Mouse (Mus musculus): ENCODE measurements around the gene Svs6. TPM values are rescaled to one million over a fixed set of nuclear protein-coding genes. Genes with fewer than 3 reads are reported as not detected.

The Svs6 gene
- polyA plus RNA-seq, 1 experiment from 2014 or later = not detected

DNA sequence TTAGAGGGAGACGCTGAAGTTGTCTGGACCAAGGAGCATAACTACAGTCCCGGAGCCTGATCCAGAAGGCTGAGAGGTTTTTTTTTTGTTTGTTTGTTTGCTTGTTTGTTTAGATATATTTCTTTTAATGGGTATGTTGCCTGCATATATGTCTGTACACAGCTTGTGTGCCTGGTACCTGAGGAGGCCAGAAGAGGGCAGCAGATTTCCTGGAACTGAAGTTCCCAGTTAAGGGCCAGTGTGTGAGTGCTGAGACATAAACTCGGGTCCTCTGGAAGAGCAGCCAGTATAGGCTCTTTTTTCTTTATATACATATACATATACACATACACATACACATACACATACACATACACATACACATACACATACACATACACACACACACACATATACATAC is 41.8 kb downstream of the Svs6 start:
- DNase-seq (ENCODE audit: low spot score) = no peak
- Histone ChIP-seq H3K27ac (replicated peaks) (no peak overlapping the region), H3K9me3 (no peaks in the 10 kb centered on the region), H3K4me3 (no peak overlapping the region), H3K36me3 (replicated peaks) (no peaks in the 10 kb centered on the region), H3K4me1 (0 out of 2 replicates have a peak, but pooled peaks cover 7% of the 10 kb centered on the region), H3K27me3 (replicated peaks; ENCODE audit: low read depth, poor library complexity, severe bottlenecking) (peaks cover 15% of the 10 kb centered on the region)
- 81% methylated on average over 3 of the region's 3 CpGs for WGBS

DNA sequence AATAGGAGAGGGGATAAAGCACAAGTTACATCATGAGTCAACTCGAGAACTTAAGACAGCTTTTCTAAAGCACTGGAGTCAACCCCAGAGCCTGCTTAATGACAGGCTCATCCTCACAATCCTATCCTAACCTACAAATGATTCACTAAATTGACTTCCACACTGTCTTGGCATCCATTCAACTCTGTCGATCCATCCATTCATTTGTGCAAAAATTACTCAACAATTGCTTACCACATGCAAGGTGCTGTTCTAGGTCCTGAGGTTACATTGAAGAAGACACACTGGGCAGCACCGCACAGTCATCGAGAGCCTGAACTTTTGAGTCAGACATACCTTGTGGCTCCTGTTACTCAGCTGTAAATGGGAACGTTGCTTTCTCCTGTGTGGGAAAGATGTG is 42.5 kb downstream of the Svs6 start:
- Histone ChIP-seq H3K27me3 (replicated peaks; ENCODE audit: low read depth, poor library complexity, severe bottlenecking) (peaks cover 16% of the 10 kb centered on the region), H3K9me3 (no peaks in the 10 kb centered on the region), H3K4me3 (no peak overlapping the region), H3K36me3 (replicated peaks) (no peaks in the 10 kb centered on the region), H3K4me1 (0 out of 2 replicates have a peak, but pooled peaks cover 7% of the 10 kb centered on the region), H3K27ac (replicated peaks) (no peak overlapping the region)
- WGBS = 90% methylated on average over 5 of the region's 5 CpGs
- no peak for DNase-seq (ENCODE audit: low spot score)

DNA sequence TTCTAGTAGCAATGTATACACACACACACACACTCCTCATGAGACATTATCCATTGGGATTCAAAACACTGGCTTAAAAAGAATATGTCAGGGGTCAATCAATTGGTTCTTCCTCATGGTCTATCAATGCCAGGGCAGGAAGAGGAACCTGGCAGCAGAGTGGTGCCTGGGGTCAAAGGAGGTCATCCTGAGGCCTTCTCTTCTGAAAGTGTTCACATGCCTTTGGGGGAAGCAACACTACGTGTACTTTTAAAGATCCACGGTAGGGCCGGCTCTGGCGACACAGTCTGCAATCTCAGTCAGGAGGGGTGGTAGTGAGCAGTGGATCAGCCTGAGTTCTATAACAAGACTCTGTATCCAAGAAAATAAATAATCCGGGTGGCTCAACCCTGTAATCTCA is 43.1 kb downstream of the Svs6 start:
- Histone ChIP-seq H3K4me1 (0 out of 2 replicates have a peak, but pooled peaks cover 7% of the 10 kb centered on the region), H3K27ac (replicated peaks) (no peak overlapping the region), H3K27me3 (replicated peaks; ENCODE audit: low read depth, poor library complexity, severe bottlenecking) (peaks cover 16% of the 10 kb centered on the region), H3K36me3 (replicated peaks) (no peaks in the 10 kb centered on the region), H3K4me3 (no peak overlapping the region), H3K9me3 (no peaks in the 10 kb centered on the region)
- DNase-seq (ENCODE audit: low spot score) = no peak
- 70% methylated on average over 5 of the region's 5 CpGs for WGBS

DNA sequence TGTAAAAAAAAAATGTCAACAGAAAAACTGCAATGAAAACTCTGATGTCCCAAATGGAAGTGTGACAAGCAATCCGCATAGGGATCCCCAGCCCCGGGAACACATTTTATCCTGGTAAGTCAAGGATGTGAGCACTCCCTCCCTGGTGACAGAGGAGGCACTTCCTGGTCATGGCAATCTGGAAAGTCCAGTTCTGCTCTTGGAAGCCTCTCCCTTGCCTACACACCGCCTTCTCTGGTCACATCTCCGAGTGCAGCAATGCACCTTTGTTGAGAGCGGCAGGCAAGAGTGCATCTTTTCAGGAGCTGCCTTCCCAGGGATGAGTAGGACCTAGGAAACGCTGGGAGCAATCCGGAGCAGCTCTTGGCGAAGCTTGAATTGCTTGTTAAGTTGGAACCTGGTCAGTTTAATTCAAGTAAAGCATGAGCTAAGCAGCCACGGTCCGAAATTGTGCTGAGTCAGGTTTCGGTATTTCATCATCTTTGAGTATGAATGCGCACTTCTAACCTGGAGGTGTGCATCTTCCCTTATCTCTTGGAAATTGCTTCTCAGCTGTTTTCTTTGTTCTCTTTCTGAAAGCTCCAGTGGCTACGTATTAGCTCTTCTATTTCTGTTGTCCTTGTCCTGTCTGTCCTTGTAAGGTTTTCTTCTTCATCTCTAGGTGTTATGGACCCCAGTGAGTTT is 44.6 kb downstream of the Svs6 start:
- Histone ChIP-seq H3K4me3 (no peak overlapping the region), H3K36me3 (replicated peaks) (no peaks in the 10 kb centered on the region), H3K27me3 (replicated peaks; ENCODE audit: low read depth, poor library complexity, severe bottlenecking) (peaks cover 16% of the 10 kb centered on the region), H3K4me1 (0 out of 2 replicates have a peak, but pooled peaks cover 7% of the 10 kb centered on the region), H3K9me3 (no peaks in the 10 kb centered on the region), H3K27ac (replicated peaks) (no peak overlapping the region)
- 39% methylated on average over 13 of the region's 13 CpGs for WGBS
- no peak for DNase-seq (ENCODE audit: low spot score)

DNA sequence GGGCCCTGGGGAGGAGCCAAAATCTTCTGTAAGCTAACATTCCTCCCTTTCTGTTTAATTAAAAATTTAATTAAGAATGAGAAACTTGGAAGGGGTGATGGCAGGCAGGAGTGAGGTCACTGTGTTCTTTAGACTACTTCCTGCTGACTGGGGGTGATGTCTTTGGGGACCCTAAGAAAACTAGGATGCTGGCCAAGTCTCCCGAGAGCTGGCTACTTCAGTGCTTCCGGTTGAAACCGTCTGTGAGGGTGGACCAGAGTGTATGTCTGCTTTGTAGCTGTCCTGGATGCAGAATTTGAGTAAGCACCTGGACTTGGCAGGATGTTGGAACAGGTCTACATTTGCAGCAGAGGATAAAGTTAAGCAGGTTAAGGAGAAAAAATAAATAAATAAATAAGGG is 50.4 kb downstream of the Svs6 start:
- 71% methylated on average over 3 of the region's 3 CpGs for WGBS
- no peak for DNase-seq (ENCODE audit: low spot score)
- Histone ChIP-seq H3K27ac (replicated peaks) (no peak overlapping the region), H3K36me3 (replicated peaks) (no peaks in the 10 kb centered on the region), H3K27me3 (replicated peaks; ENCODE audit: low read depth, poor library complexity, severe bottlenecking) (peaks cover 10% of the 10 kb centered on the region), H3K4me3 (no peak overlapping the region), H3K9me3 (no peaks in the 10 kb centered on the region), H3K4me1 (no peaks in the 10 kb centered on the region)

Small RNA genes lying within 50 kb of the gene (microRNA-seq; reads per million reads assigned to microRNA genes)
- gene Mir7678 = not detected

Other genes with a start within 250 kb of the Svs6 start
- 33.1 and 34.8 TPM in 2 replicates for gene Stk4, start 246.4 kb upstream of the Svs6 start, polyA plus RNA-seq (2016; fragmentation: Nextera tagmentation; extraction: Ambion mirVana)
- gene Tomm34, start 245.6 kb upstream of the Svs6 start, polyA plus RNA-seq (2016; fragmentation: Nextera tagmentation; extraction: Ambion mirVana) = 68.1 and 71.9 TPM in 2 replicates
- not detected in 2 replicates for gene Kcns1, start 145.6 kb upstream of the Svs6 start, polyA plus RNA-seq (2016; fragmentation: Nextera tagmentation; extraction: Ambion mirVana)
- not detected in 2 replicates for gene Wfdc5, start 134.0 kb upstream of the Svs6 start, polyA plus RNA-seq (2016; fragmentation: Nextera tagmentation; extraction: Ambion mirVana)
- gene Wfdc12, start 126.1 kb upstream of the Svs6 start, polyA plus RNA-seq (2016; fragmentation: Nextera tagmentation; extraction: Ambion mirVana) = not detected in 2 replicates
- not detected in 2 replicates for gene Wfdc15a, start 116.6 kb upstream of the Svs6 start, polyA plus RNA-seq (2016; fragmentation: Nextera tagmentation; extraction: Ambion mirVana)
- not detected in 2 replicates for gene Wfdc15b, start 95.1 kb upstream of the Svs6 start, polyA plus RNA-seq (2016; fragmentation: Nextera tagmentation; extraction: Ambion mirVana)
- gene Svs2, start 78.3 kb upstream of the Svs6 start, polyA plus RNA-seq (2016; fragmentation: Nextera tagmentation; extraction: Ambion mirVana) = not detected in 2 replicates
- not detected in 2 replicates for gene Svs3b, start 60.1 kb upstream of the Svs6 start, polyA plus RNA-seq (2016; fragmentation: Nextera tagmentation; extraction: Ambion mirVana)
- not detected in 2 replicates for gene Svs4, start 38.3 kb upstream of the Svs6 start, polyA plus RNA-seq (2016; fragmentation: Nextera tagmentation; extraction: Ambion mirVana)
- not detected in 2 replicates for gene Svs3a, start 27.5 kb upstream of the Svs6 start, polyA plus RNA-seq (2016; fragmentation: Nextera tagmentation; extraction: Ambion mirVana)
- not detected in 2 replicates for gene Svs5, start 16.0 kb downstream of the Svs6 start, polyA plus RNA-seq (2016; fragmentation: Nextera tagmentation; extraction: Ambion mirVana)
- 0.46 TPM in 1 of 2 replicates, not detected in the other for gene Slpi, start 72.3 kb downstream of the Svs6 start, polyA plus RNA-seq (2016; fragmentation: Nextera tagmentation; extraction: Ambion mirVana)
- not detected in 2 replicates for gene Rbpjl, start 86.4 kb downstream of the Svs6 start, polyA plus RNA-seq (2016; fragmentation: Nextera tagmentation; extraction: Ambion mirVana)
- gene Matn4, start 88.4 kb downstream of the Svs6 start, polyA plus RNA-seq (2016; fragmentation: Nextera tagmentation; extraction: Ambion mirVana) = 0.23 and 0.85 TPM in 2 replicates
- gene Sdc4, start 127.1 kb downstream of the Svs6 start, polyA plus RNA-seq (2016; fragmentation: Nextera tagmentation; extraction: Ambion mirVana) = 25.5 and 26.0 TPM in 2 replicates
- 52.5 and 53.1 TPM in 2 replicates for gene Sys1, start 140.2 kb downstream of the Svs6 start, polyA plus RNA-seq (2016; fragmentation: Nextera tagmentation; extraction: Ambion mirVana)
- 3.1 and 3.2 TPM in 2 replicates for gene Gm20458, start 144.2 kb downstream of the Svs6 start, polyA plus RNA-seq (2016; fragmentation: Nextera tagmentation; extraction: Ambion mirVana)
- gene Trp53tg5, start 157.0 kb downstream of the Svs6 start, polyA plus RNA-seq (2016; fragmentation: Nextera tagmentation; extraction: Ambion mirVana) = not detected in 2 replicates
- gene Dbndd2, start 169.4 kb downstream of the Svs6 start, polyA plus RNA-seq (2016; fragmentation: Nextera tagmentation; extraction: Ambion mirVana) = 1.8 TPM in 2 replicates
- gene Pigt, start 180.8 kb downstream of the Svs6 start, polyA plus RNA-seq (2016; fragmentation: Nextera tagmentation; extraction: Ambion mirVana) = 34.8 and 38.1 TPM in 2 replicates
- gene Wfdc2, start 245.7 kb downstream of the Svs6 start, polyA plus RNA-seq (2016; fragmentation: Nextera tagmentation; extraction: Ambion mirVana) = 59.8 and 62.7 TPM in 2 replicates